9 mouse cellular contexts compared by ENCODE assay signal in the genomic region with DNA sequence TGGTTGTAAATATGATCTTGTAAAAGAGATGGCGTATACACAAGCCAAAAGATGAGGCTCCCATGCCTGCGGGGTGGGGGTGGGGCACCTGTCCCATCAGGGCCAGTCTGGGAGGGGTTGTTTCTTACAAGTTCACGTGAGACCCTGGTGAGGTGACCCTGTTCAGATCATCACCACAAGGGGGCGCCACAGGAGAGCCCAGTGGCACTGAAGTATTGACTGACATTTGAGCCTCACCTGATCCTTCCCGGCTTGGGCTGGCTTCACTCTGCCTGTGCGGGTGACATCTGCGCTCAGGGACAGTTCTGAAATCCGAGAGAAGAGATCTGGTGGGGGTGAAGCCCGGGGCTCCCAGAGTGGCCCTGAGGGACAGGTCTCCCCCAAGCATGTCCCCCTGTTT. TPM values are rescaled to one million over a fixed set of nuclear protein-coding genes. Genes with fewer than 3 reads are reported as not detected.
DNase-seq lines count a peak whose midpoint lies in the region; ATAC-seq and TF ChIP-seq lines count a peak whose summit lies in the region.
"Had no signal": no experiment of that assay in that cellular context is flagged by ENCODE, and none has a peak within 500 bp of the region (broad histone marks: within the 10 kb centered on the region; RNA-seq: fewer than 3 reads in every experiment).

No protein-coding gene starts in this region.

- peak; percentile 83 for ATAC-seq in megakaryocyte, adult 5-6 weeks (ENCODE audit: poor library complexity, severe bottlenecking)

- no peaks in the 10 kb centered on the region for H3K4me1 ChIP-seq in kidney, adult 2 months (ENCODE audit: control insufficient read depth, insufficient read depth, low read length)

- TF ChIP-seq POLR2A in kidney, adult 2 months (IDR thresholded peaks at IDR 0.05; ENCODE audit: low read depth, low read length): no peak

- H3K27ac ChIP-seq in kidney, adult 2 months (ENCODE audit: insufficient read depth, low read depth, low read length): no peak overlapping the region

- 23% methylated on average over 9 of the region's 9 CpGs for WGBS in kidney, adult 2 months

- H3K36me3 ChIP-seq in kidney, adult 2 months (ENCODE audit: control insufficient read depth, insufficient read depth, low read length): no peaks in the 10 kb centered on the region

- DNase-seq in cerebellum, adult 11 months: peak; percentile 18
- DNase-seq in cerebellum, adult 11-12 months: no peak
- DNase-seq in ovary, postnatal 36 days (ENCODE audit: low spot score): peak; percentile 46
- no peak for DNase-seq in ovary, adult 18-20 months (ENCODE audit: low spot score)
- peak; percentile 67 for DNase-seq in embryo, embryonic 10 days (ENCODE audit: low spot score)
- peak; percentile 49 for DNase-seq in kidney, adult 2 months
- peak; percentile 71 to 90 for DNase-seq in thymus, postnatal 10 days (ENCODE audit: low spot score in 2 of 2)

- H3K27me3 ChIP-seq in kidney, adult 2 months (replicated peaks; ENCODE audit: control insufficient read depth, insufficient read depth, low read length): no peaks in the 10 kb centered on the region

- peak; percentile 71 for TF ChIP-seq CTCF in kidney, adult 2 months (conservative IDR thresholded peaks at IDR 0.05; ENCODE audit: insufficient read depth, insufficient read length, low read depth, low read length)

- no peak overlapping the region for H3K4me3 ChIP-seq in kidney, adult 2 months (ENCODE audit: insufficient read depth, low read depth, low read length)

RNA-seq across cellular contexts. Expression of gene Padi4, which starts 10.9 kb away (rescaled TPM):
- 0.38 and 0.44 TPM in 2 replicates for polyA plus RNA-seq in kidney, adult 2 months (2012; rRNA removed)
- 54.2 and 58.1 TPM in 2 replicates for total RNA-seq in megakaryocyte, adult 5-6 weeks (2015)
- total RNA-seq in megakaryocyte, adult 5-6 weeks (2017): 60.7 and 63.3 TPM in 2 replicates
- total RNA-seq: left cerebral cortex, postnatal 25 days had no signal

RNA-seq across cellular contexts. Expression of gene Padi6, which starts 20.7 kb away (rescaled TPM):
- polyA plus RNA-seq in kidney, adult 2 months (2012; rRNA removed): not detected in 2 replicates
- not detected in 2 replicates for total RNA-seq in megakaryocyte, adult 5-6 weeks (2015)
- total RNA-seq in megakaryocyte, adult 5-6 weeks (2017): not detected in 2 replicates

RNA-seq across cellular contexts. Expression of gene Padi3, which starts 47.3 kb away (rescaled TPM):
- 0.03 TPM in 2 replicates for polyA plus RNA-seq in kidney, adult 2 months (2012; rRNA removed)
- total RNA-seq in megakaryocyte, adult 5-6 weeks (2015): 0.27 and 0.51 TPM in 2 replicates
- total RNA-seq in megakaryocyte, adult 5-6 weeks (2017): 0.26 TPM in 1 of 2 replicates, not detected in the other
- total RNA-seq: left cerebral cortex, postnatal 25 days had no signal

Comparison
In these comparisons a context has a peak if more than half of its experiments do, and no peak if none do; other contexts are left out.
1. DNase-seq: peak in cerebellum, adult 11 months (single experiment), ovary, postnatal 36 days (single experiment), embryo, embryonic 10 days (single experiment), kidney, adult 2 months (single experiment) and thymus, postnatal 10 days (2 of 2); none in cerebellum, adult 11-12 months (single experiment) and ovary, adult 18-20 months (single experiment).